Mouse (Mus musculus) spleen, adult 2 months (tissue): ENCODE results near the gene Arhgap44.

ENCODE experiments used
- CTCF ChIP-seq: fragments of 200-500 bp; IDR thresholded peaks from 2 replicates; pipeline ENCODE4 v1.5.1; 2011; ENCODE audit warnings: mild to moderate bottlenecking, inconsistent platforms; ENCODE audit not compliant: insufficient read depth, insufficient read length, insufficient replicate concordance; ENCODE audit errors: extremely low read depth
- POLR2A ChIP-seq: fragments of 200-500 bp; IDR thresholded peaks from 2 replicates; pipeline ENCODE4 v1.6.1; 2011; ENCODE audit warnings: low read depth, low read length, inconsistent platforms

DNA sequence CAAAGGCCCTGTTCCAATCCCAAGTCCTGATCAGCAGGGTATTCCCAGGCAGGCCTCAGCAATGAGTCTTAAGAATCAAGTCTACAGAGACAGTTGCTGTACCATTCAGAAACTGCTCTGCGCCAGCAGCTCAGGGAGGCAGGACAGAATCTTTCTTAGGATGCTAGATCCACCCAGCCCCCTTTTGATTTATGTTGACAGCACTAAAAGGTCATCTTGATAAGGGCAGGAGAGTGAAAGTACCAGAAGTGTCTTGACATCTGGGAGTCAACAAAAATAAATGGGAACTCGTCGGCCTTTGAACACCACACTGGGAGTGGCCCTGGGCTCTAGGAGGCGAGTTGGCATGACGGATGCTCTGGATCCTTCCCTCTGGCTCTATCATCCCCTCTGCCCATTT, 159.2 kb downstream of the Arhgap44 start:
- TF ChIP-seq POLR2A (no peak), CTCF (no peak)
